Mouse (Mus musculus) urinary bladder, postnatal 36 days (tissue): Measurements from ENCODE around the gene Hnrnpul1.
A peak's percentile ranks its signal among the peaks of the same experiment; 100 is the strongest.
"Not testable (repeated sequence)": the region's sequence is repeated elsewhere in the genome, so short reads cannot be mapped to it uniquely, and the experiment has no call there.

Experiments used
- DNase-seq, 2 experiments: peaks; one replicate each; pipeline ENCODE4 v3.0.0; 2022; ENCODE audit warnings: low spot score in 2 of 2, mixed read lengths in 1 of 2

Hnrnpul1 gene

DNA sequence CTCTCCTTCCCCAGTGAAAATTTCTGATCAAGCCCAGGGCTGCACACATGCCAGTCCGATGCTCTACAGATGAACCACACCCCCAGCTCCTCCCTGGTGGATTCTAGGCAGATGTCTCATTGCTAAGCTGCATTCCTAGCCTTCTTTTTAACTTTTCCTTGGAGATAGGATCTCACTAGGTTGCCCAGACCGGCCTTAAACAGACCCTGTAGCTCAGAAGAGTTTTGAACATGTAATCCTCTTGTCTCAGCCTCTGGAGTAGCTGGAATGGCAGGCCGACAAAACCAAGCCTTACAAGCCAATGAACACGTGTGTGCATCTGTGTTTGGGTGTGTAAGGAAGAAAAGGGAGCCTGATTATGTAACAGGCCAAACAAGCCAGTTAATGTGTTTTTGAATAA is 26.2 kb upstream of the Hnrnpul1 start:
- DNase-seq, result no peak

- no peak for DNase-seq
Observed at GRCm38 (mm10) chr7:25780021-25780420, 25.5 kb upstream of the Hnrnpul1 start.

- no peak for DNase-seq
Observed at GRCm38 (mm10) chr7:25768229-25768628, 13.7 kb upstream of the Hnrnpul1 start.

- DNase-seq, result no peak
Observed at GRCm38 (mm10) chr7:25766108-25766507, 11.6 kb upstream of the Hnrnpul1 start.

DNA sequence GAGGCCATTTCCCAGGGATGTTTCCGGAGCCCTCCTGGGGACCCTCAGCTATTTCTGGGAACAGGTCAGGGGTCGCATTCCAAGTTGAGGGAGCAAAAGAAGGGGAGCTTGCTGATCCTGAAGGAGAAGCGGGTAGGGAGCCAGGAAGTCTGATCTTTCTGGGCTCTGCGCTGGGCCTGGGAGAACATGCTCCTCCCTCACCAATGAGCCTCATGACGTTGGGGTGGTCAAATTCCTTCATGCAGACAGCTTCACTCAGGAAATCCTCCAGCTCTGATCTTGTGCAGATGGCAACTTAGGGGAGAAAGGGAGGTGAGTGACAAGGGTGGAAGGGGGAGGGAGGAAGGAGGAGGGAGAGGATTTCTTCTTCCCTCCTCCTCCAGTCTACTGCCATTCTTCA is 9.7 kb upstream of the Hnrnpul1 start:
- DNase-seq, result no peak

- DNase-seq, result no peak
Observed at GRCm38 (mm10) chr7:25763678-25764077, 9.1 kb upstream of the Hnrnpul1 start.

DNA sequence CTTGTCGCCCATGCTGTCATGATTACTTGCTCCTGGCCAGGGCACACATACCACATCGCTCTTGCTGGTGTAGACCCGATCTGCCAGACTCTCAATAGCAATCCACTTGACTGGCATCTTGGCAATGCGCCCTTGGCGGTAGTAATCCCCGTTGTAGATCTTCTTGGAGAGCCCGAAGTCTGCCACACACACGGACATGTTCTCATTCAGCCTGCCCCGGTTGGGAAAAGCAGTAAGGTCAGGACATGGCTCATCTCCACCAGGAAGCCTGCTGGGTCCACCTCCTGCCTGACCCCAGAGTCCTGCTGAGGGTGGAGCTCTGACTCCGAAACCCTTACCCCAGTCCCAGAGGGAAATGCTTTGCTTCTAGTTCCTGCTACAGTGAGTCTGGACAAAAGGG is 6.8 kb upstream of the Hnrnpul1 start:
- DNase-seq, result peak in 1 of 2 experiments; percentile 31

GRCm38 (mm10) chr7:25756011-25756410 is 1.5 kb upstream of the Hnrnpul1 start:
- DNase-seq, result peak; percentile 82 to 92

GRCm38 (mm10) chr7:25755468-25755833 is 894 bp upstream of the Hnrnpul1 start:
- peak in 1 of 2 experiments; percentile 61 for DNase-seq

- no peak for DNase-seq
Observed at GRCm38 (mm10) chr7:25754439-25754737, 169 bp downstream of the Hnrnpul1 start.

GRCm38 (mm10) chr7:25753643-25754438 is 716 bp downstream of the Hnrnpul1 start:
- DNase-seq, result peak; percentile 25 to 55

GRCm38 (mm10) chr7:25753076-25753475 is 1.5 kb downstream of the Hnrnpul1 start:
- no peak for DNase-seq

DNA sequence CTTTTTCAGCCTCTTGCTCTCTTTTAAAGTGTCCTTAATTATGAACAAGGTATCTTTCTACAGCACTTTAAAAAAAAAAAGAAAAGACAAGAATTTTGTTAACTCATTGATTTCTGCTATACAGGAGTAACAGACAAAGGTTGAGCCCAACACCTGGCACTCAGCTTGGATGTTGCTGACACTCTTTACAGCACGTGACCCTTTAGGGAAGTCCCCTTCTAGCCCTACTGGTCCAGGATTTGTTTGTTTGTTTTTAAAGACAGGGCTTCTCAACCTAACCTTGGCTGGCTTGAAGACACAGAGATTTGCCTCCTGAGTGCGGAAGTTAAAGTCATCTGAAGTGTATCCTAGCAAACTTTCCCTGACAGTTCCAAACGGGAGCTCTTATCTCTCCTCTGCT is 7.7 kb downstream of the Hnrnpul1 start:
- DNase-seq, result no peak

- no peak for DNase-seq
Observed at GRCm38 (mm10) chr7:25738277-25738676, 16.3 kb downstream of the Hnrnpul1 start.

GRCm38 (mm10) chr7:25736920-25737319 is 17.6 kb downstream of the Hnrnpul1 start:
- DNase-seq, result no peak

GRCm38 (mm10) chr7:25734991-25735390 is 19.6 kb downstream of the Hnrnpul1 start:
- no peak for DNase-seq

- no peak for DNase-seq
Observed at GRCm38 (mm10) chr7:25731294-25732055, 23.1 kb downstream of the Hnrnpul1 start.

DNA sequence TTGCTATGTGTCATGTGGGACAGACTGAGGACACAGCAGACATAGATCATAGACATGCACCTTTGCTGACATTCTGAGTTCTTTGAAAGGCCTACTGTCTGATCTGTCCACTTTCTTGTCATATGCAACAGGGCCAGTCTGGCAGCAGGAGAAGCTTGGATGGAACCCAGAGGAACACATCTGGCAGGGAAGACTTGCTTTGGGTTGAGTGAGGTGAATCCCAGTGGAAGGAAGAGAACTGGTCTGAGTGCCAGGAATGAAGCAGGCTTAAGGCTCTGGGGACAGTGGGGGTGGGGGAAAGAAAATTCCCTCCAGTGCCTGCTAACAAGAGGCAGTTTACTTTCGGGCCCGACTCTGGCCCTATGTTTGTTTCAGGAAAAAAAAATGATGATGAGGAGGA is 24.7 kb downstream of the Hnrnpul1 start:
- peak in 1 of 2 experiments; percentile 59 for DNase-seq

DNA sequence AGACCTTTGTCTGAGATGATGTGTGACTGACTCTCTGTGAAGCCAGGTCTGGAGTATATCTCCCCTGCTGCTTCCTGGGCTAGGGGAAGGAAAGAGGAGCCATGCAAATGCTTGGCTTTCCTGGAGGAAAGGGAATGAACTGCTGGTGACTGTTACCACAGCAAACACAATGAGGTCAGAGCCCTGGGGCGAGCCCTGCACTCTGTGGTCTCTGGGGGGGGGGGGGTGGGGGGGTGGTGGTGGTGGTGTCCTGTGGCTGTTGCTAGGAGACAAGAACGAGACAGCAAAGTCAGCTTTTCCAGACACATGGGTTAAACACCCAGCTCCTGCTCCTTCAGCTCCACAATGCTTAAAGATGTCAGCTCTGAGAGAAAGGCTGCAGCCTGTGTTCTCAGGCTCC is 25.2 kb downstream of the Hnrnpul1 start:
- no peak for DNase-seq

GRCm38 (mm10) chr7:25727800-25728199 is 26.8 kb downstream of the Hnrnpul1 start:
- DNase-seq, result no peak

- no peak for DNase-seq
Observed at GRCm38 (mm10) chr7:25725886-25726285, 28.7 kb downstream of the Hnrnpul1 start.

GRCm38 (mm10) chr7:25721776-25722175 is 32.8 kb downstream of the Hnrnpul1 start:
- DNase-seq, result not testable (repeated sequence)

GRCm38 (mm10) chr7:25720760-25721159 is 33.8 kb downstream of the Hnrnpul1 start:
- DNase-seq, result no peak
